Mouse (Mus musculus): ENCODE results near the gene Apol8. TPM values are rescaled to one million over a fixed set of nuclear protein-coding genes. Genes with fewer than 3 reads are reported as not detected.

Apol8 gene
- polyA plus RNA-seq, 1 experiment from 2014 or later, result 0.11 TPM

DNA sequence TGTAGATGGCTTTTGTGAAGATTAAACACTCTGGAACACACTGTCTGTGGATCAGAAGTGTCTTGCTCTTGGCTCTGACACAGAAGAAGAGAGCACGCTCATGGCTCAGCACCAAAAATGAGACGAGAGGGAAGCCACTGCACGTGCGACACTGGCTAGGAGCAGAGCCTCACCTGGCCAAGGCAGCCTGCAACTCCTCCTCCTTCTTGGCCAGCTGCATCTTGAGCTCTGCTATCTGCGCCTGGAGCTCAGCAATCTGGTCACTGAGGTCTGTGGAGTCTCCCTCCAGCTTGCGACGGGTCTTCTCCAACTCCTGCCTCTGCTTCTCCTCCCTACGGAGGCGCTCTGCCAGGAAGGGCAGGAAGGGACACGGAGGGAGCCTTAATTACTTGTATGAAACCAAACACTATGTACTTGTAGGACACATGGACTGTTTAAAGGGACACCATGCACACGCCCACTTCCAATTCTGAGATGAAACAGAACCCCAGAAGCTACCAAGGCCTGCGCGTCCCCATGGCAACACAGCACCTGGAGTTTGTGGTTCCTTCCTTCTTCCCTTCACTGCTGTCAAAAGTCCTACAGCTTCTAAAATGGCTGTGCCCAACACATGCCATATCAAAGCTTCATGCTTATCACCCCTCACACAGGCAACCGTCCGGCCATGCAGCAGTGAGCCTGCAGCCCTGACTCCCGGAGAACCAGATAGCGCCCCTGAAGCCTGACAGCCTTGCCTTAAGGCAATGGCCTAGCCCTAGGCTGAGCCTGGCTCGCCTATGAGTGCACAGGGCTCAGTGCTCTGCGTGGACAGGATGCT is 16.5 kb upstream of the Apol8 start:
- WGBS, result 92% methylated on average over 19 of the region's 19 CpGs
- H3K4me2 ChIP-seq (ENCODE audit: low read length), result no peak overlapping the region
- ATAC-seq, result no peak
- no peaks in the 10 kb centered on the region for H3K9me3 ChIP-seq (replicated peaks; ENCODE audit: control insufficient read depth, low read length, poor library complexity, severe bottlenecking)
- H3K27ac ChIP-seq (ENCODE audit: low read length), result no peak overlapping the region
- peaks cover 52% of the 10 kb centered on the region for H3K36me3 ChIP-seq (ENCODE audit: control insufficient read depth, insufficient read depth, low read length)
- no peak overlapping the region for H3K9ac ChIP-seq (ENCODE audit: low read depth, low read length)
- no peaks in the 10 kb centered on the region for H3K27me3 ChIP-seq (ENCODE audit: control insufficient read depth, insufficient read depth, low read depth, low read length)
- no peak overlapping the region for H3K4me3 ChIP-seq (ENCODE audit: low read depth, low read length)
- no peaks in the 10 kb centered on the region for H3K4me1 ChIP-seq (ENCODE audit: control insufficient read depth, insufficient read depth, low read length)

DNA sequence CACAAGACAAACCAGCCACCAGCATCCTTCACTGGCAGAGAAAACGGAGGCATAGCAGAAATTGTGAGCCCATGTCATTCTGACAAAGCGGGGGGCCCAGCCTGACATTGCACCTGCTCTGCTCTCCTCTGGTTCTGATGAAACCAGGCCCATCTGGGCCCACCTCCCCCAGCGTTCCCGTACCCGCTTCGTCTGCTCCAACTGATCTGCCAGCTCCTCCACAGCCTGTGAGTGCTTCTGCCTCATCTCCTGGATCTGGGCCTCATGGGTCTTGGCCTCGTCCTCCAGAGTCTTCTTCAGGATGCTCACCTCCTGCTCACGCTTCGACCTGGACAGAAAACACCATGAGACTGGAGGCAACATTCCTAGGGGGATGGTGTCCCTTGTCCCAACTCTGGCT is 14.1 kb upstream of the Apol8 start:
- Histone ChIP-seq H3K27ac (ENCODE audit: low read length) (no peak overlapping the region), H3K27me3 (ENCODE audit: control insufficient read depth, insufficient read depth, low read depth, low read length) (no peaks in the 10 kb centered on the region), H3K4me1 (ENCODE audit: control insufficient read depth, insufficient read depth, low read length) (no peaks in the 10 kb centered on the region), H3K4me3 (ENCODE audit: low read depth, low read length) (no peak overlapping the region), H3K36me3 (ENCODE audit: control insufficient read depth, insufficient read depth, low read length) (peaks cover 62% of the 10 kb centered on the region), H3K4me2 (ENCODE audit: low read length) (no peak overlapping the region), H3K9me3 (replicated peaks; ENCODE audit: control insufficient read depth, low read length, poor library complexity, severe bottlenecking) (no peaks in the 10 kb centered on the region), H3K9ac (ENCODE audit: low read depth, low read length) (no peak overlapping the region)
- ATAC-seq, result no peak
- 95% methylated on average over 9 of the region's 9 CpGs for WGBS

DNA sequence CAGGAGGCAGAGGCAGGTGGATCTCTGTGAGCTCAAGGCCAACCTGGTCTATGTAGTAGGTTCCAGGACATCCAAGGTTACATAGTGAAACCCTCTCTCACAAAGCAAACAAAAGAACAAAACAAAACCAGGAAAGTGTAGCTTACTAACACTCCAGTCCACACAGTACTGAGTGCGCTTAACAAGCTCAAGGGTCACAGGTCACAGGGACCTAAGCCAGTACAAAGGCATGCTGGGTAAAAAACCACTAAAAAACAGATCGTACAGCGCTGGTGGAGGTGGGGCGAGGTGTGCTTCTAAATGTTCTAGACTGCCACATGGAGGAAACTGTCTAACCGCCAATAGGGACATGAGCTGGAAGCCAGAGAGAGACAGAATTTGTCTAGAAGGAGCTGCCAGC is 13.5 kb upstream of the Apol8 start:
- Histone ChIP-seq H3K4me1 (ENCODE audit: control insufficient read depth, insufficient read depth, low read length) (no peaks in the 10 kb centered on the region), H3K4me3 (ENCODE audit: low read depth, low read length) (no peak overlapping the region), H3K36me3 (ENCODE audit: control insufficient read depth, insufficient read depth, low read length) (peaks cover 62% of the 10 kb centered on the region), H3K9ac (ENCODE audit: low read depth, low read length) (no peak overlapping the region), H3K27me3 (ENCODE audit: control insufficient read depth, insufficient read depth, low read depth, low read length) (no peaks in the 10 kb centered on the region), H3K4me2 (ENCODE audit: low read length) (no peak overlapping the region), H3K9me3 (replicated peaks; ENCODE audit: control insufficient read depth, low read length, poor library complexity, severe bottlenecking) (no peaks in the 10 kb centered on the region), H3K27ac (ENCODE audit: low read length) (no peak overlapping the region)
- ATAC-seq, result no peak
- 95% methylated on average over 5 of the region's 5 CpGs for WGBS

DNA sequence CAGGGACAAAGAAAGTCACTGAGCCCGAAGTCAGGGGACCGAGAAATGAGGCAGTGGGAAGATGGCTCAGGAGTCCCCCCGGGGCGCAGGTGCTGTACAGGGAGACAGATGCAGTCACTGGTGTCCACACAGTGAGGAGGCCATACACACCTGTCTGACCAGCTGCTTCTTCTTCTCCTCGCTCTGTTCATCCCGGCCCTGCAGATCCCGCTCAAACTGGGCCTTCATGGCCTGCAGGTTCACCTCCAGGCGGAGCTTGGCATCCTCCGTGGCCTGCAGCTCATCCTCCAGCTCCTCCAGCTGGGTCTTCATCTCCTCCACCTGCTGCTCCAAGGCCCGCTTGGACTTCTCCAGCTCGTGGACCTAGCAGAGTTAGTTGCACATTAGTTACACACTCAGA is 10.2 kb upstream of the Apol8 start:
- no peaks in the 10 kb centered on the region for H3K9me3 ChIP-seq (replicated peaks; ENCODE audit: control insufficient read depth, low read length, poor library complexity, severe bottlenecking)
- peaks cover 61% of the 10 kb centered on the region for H3K36me3 ChIP-seq (ENCODE audit: control insufficient read depth, insufficient read depth, low read length)
- H3K4me2 ChIP-seq (ENCODE audit: low read length), result no peak overlapping the region
- WGBS, result 96% methylated on average over 11 of the region's 11 CpGs
- H3K4me3 ChIP-seq (ENCODE audit: low read depth, low read length), result no peak overlapping the region
- H3K4me1 ChIP-seq (ENCODE audit: control insufficient read depth, insufficient read depth, low read length), result no peaks in the 10 kb centered on the region
- no peak for ATAC-seq
- no peaks in the 10 kb centered on the region for H3K27me3 ChIP-seq (ENCODE audit: control insufficient read depth, insufficient read depth, low read depth, low read length)
- H3K9ac ChIP-seq (ENCODE audit: low read depth, low read length), result no peak overlapping the region
- no peak overlapping the region for H3K27ac ChIP-seq (ENCODE audit: low read length)

DNA sequence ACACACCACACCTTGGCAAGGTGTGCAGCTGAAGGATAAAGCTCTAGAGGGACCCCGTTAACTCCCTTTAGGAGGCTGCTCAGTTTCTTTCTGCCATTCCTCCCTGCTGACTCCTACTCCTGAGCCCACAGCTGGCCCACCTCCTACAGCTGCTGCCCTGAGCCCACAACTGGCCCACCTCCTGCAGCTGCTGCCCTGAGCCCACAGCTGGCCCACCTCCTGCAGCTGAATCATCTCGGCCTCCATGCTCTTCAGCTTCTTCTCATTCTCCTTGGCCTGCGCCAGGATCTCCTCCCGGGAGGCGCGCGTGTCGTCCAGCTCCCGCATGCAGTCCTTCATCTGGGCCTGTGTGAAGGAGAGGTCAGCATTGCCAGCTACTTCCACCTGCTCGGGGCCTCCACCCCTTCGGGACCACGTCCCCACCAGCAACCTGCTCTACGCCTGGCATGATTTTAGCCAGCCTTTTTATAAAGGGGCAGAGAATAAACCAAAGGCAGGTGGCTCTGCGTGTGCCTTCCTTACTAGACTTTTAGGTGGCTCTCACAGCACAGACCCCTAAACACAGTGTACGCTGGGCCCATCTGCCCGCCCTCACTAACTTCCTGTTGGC is 8.8 kb upstream of the Apol8 start:
- 92% methylated on average over 16 of the region's 16 CpGs for WGBS
- H3K4me2 ChIP-seq (ENCODE audit: low read length), result no peak overlapping the region
- H3K27me3 ChIP-seq (ENCODE audit: control insufficient read depth, insufficient read depth, low read depth, low read length), result no peaks in the 10 kb centered on the region
- H3K9me3 ChIP-seq (replicated peaks; ENCODE audit: control insufficient read depth, low read length, poor library complexity, severe bottlenecking), result no peaks in the 10 kb centered on the region
- no peaks in the 10 kb centered on the region for H3K4me1 ChIP-seq (ENCODE audit: control insufficient read depth, insufficient read depth, low read length)
- ATAC-seq, result no peak
- H3K4me3 ChIP-seq (ENCODE audit: low read depth, low read length), result no peak overlapping the region
- peaks cover 50% of the 10 kb centered on the region for H3K36me3 ChIP-seq (ENCODE audit: control insufficient read depth, insufficient read depth, low read length)
- no peak overlapping the region for H3K27ac ChIP-seq (ENCODE audit: low read length)
- no peak overlapping the region for H3K9ac ChIP-seq (ENCODE audit: low read depth, low read length)

DNA sequence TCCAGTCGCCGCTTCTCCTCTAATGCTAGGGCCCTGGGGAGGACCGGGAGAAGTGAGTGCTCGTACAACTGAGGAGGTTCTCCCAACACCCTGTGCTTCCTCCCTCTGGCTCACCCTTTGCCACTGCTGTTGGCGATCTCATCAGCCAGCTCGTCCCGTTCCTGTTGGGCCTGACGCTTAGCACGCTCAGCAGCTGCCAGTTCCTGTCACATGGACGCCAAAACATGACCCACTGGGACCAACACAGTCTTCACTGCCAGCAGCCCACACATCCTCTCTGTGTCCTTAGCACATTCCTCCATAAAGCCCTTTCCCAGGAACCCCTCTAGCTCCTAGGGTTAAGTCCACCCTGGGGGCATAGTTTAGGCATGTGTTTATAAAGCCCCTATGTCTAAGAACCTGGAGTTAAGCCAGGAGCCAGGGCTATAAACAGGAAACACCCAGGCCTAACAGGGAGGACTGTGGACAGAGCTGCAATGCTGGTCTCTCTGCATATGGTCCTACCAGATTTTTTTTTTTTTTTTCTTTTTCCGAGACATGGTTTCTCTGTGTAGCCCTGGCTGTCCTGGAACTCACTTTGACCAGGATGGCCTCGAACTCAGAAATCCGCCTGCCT is 7.7 kb upstream of the Apol8 start:
- H3K36me3 ChIP-seq (ENCODE audit: control insufficient read depth, insufficient read depth, low read length), result peaks cover 46% of the 10 kb centered on the region
- no peaks in the 10 kb centered on the region for H3K27me3 ChIP-seq (ENCODE audit: control insufficient read depth, insufficient read depth, low read depth, low read length)
- no peak for ATAC-seq
- no peaks in the 10 kb centered on the region for H3K4me1 ChIP-seq (ENCODE audit: control insufficient read depth, insufficient read depth, low read length)
- no peak overlapping the region for H3K27ac ChIP-seq (ENCODE audit: low read length)
- H3K9me3 ChIP-seq (replicated peaks; ENCODE audit: control insufficient read depth, low read length, poor library complexity, severe bottlenecking), result no peaks in the 10 kb centered on the region
- no peak overlapping the region for H3K4me3 ChIP-seq (ENCODE audit: low read depth, low read length)
- no peak overlapping the region for H3K4me2 ChIP-seq (ENCODE audit: low read length)
- no peak overlapping the region for H3K9ac ChIP-seq (ENCODE audit: low read depth, low read length)
- WGBS, result 84% methylated on average over 13 of the region's 13 CpGs

DNA sequence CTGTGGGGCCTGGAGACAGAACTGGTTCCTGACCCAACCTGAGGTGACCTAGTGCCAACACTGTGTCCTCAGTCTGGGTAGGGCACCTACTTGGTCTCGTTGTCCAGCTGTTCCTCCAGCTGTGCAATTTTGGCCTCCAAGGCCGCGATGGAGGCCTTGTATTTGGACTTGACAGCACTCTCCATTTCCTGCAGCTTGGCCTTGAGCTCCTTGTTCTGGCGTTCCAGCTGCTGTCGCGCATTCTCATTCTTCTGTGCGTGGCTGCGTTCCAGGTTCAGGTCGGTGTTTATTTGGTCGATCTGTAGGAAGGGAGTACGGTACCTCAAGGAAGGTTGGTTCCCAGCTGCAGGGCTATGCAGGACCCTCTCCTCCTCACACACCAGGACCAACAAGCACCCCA is 6.9 kb upstream of the Apol8 start:
- no peaks in the 10 kb centered on the region for H3K27me3 ChIP-seq (ENCODE audit: control insufficient read depth, insufficient read depth, low read depth, low read length)
- H3K4me1 ChIP-seq (ENCODE audit: control insufficient read depth, insufficient read depth, low read length), result no peaks in the 10 kb centered on the region
- peaks cover 38% of the 10 kb centered on the region for H3K36me3 ChIP-seq (ENCODE audit: control insufficient read depth, insufficient read depth, low read length)
- H3K4me3 ChIP-seq (ENCODE audit: low read depth, low read length), result no peak overlapping the region
- no peak overlapping the region for H3K9ac ChIP-seq (ENCODE audit: low read depth, low read length)
- H3K27ac ChIP-seq (ENCODE audit: low read length), result no peak overlapping the region
- H3K4me2 ChIP-seq (ENCODE audit: low read length), result no peak overlapping the region
- 97% methylated on average over 11 of the region's 11 CpGs for WGBS
- no peaks in the 10 kb centered on the region for H3K9me3 ChIP-seq (replicated peaks; ENCODE audit: control insufficient read depth, low read length, poor library complexity, severe bottlenecking)
- no peak for ATAC-seq

DNA sequence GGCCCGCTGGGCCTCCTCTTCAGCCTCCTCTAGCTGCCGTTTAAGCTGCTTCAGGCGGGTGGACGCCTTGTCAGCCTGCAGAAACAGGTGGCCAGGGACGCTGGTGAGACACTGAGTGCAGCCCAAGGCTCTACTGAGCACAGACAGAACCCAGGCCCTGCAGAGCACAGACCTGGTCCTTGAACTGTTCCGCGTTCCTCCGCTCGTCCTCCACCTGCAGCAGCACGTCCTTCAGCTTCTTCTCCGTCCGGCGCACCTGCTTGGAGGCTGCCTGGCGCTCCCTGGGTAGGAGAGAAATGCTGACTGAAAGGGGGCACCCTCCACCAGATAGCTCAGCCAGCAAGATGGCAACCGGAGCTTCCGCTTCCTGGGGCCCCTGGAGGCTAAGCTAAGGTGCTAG is 6.2 kb upstream of the Apol8 start:
- H3K9me3 ChIP-seq (replicated peaks; ENCODE audit: control insufficient read depth, low read length, poor library complexity, severe bottlenecking), result no peaks in the 10 kb centered on the region
- H3K27ac ChIP-seq (ENCODE audit: low read length), result no peak overlapping the region
- H3K9ac ChIP-seq (ENCODE audit: low read depth, low read length), result no peak overlapping the region
- H3K36me3 ChIP-seq (ENCODE audit: control insufficient read depth, insufficient read depth, low read length), result peaks cover 32% of the 10 kb centered on the region
- no peak for ATAC-seq
- no peaks in the 10 kb centered on the region for H3K4me1 ChIP-seq (ENCODE audit: control insufficient read depth, insufficient read depth, low read length)
- no peak overlapping the region for H3K4me2 ChIP-seq (ENCODE audit: low read length)
- no peaks in the 10 kb centered on the region for H3K27me3 ChIP-seq (ENCODE audit: control insufficient read depth, insufficient read depth, low read depth, low read length)
- H3K4me3 ChIP-seq (ENCODE audit: low read depth, low read length), result no peak overlapping the region
- WGBS, result 93% methylated on average over 16 of the region's 16 CpGs
